Mouse (Mus musculus): ENCODE measurements around the gene 1600014C10Rik. TPM values are rescaled to one million over a fixed set of nuclear protein-coding genes. Genes with fewer than 3 reads are reported as not detected.

The 1600014C10Rik gene
- polyA plus RNA-seq, 1 experiment from 2014 or later, result 18.5 TPM

GRCm38 (mm10) chr7:38208969-38209368 lies 26.0 kb downstream of the 1600014C10Rik start:
- TF ChIP-seq CTCF (IDR thresholded peaks at IDR 0.05; ENCODE audit: low read depth), result no peak
- no peak overlapping the region for H3K4me3 ChIP-seq (replicated peaks; ENCODE audit: low read depth, low read length)
- H3K4me2 ChIP-seq (ENCODE audit: low read length), result no peak overlapping the region
- H3K9ac ChIP-seq (ENCODE audit: low read depth, low read length), result no peak overlapping the region
- no peak for DNase-seq (ENCODE audit: low spot score)
- no peaks in the 10 kb centered on the region for H3K27me3 ChIP-seq (ENCODE audit: insufficient read depth, low read length)
- ATAC-seq (replicated peaks; ENCODE audit: low FRiP score, low read depth), result no peak
- 73% methylated on average over 3 of the region's 3 CpGs for WGBS
- H3K36me3 ChIP-seq (ENCODE audit: insufficient read depth, low read length), result no peaks in the 10 kb centered on the region
- H3K27ac ChIP-seq, result no peak overlapping the region
- H3K9me3 ChIP-seq (replicated peaks; ENCODE audit: low read length), result no peaks in the 10 kb centered on the region
- H3K4me1 ChIP-seq (replicated peaks; ENCODE audit: insufficient read depth, low read length), result peaks cover 5% of the 10 kb centered on the region; the same call in 1 of the 2 replicates

GRCm38 (mm10) chr7:38209478-38210152 lies 26.6 kb downstream of the 1600014C10Rik start:
- Histone ChIP-seq H3K27me3 (ENCODE audit: insufficient read depth, low read length) (no peaks in the 10 kb centered on the region), H3K9ac (ENCODE audit: low read depth, low read length) (no peak overlapping the region), H3K36me3 (ENCODE audit: insufficient read depth, low read length) (no peaks in the 10 kb centered on the region), H3K9me3 (replicated peaks; ENCODE audit: low read length) (no peaks in the 10 kb centered on the region), H3K4me2 (ENCODE audit: low read length) (no peak overlapping the region), H3K4me1 (replicated peaks; ENCODE audit: insufficient read depth, low read length) (peaks cover 5% of the 10 kb centered on the region; the same call in 1 of the 2 replicates), H3K27ac (no peak overlapping the region), H3K4me3 (replicated peaks; ENCODE audit: low read depth, low read length) (no peak overlapping the region)
- DNase-seq (ENCODE audit: low spot score) (no peak), ATAC-seq (replicated peaks; ENCODE audit: low FRiP score, low read depth) (no peak)
- WGBS, result 62% methylated on average over 11 of the region's 11 CpGs
- TF ChIP-seq CTCF (IDR thresholded peaks at IDR 0.05; ENCODE audit: low read depth), result no peak

- TF ChIP-seq CTCF (IDR thresholded peaks at IDR 0.05; ENCODE audit: low read depth), result no peak
- ATAC-seq (replicated peaks; ENCODE audit: low FRiP score, low read depth), result peak; percentile 36; the same call in 1 of the 2 replicates
- H3K27me3 ChIP-seq (ENCODE audit: insufficient read depth, low read length), result no peaks in the 10 kb centered on the region
- 28% methylated on average over 3 of the region's 3 CpGs for WGBS
- no peaks in the 10 kb centered on the region for H3K36me3 ChIP-seq (ENCODE audit: insufficient read depth, low read length)
- H3K4me3 ChIP-seq (replicated peaks; ENCODE audit: low read depth, low read length), result no peak overlapping the region
- H3K4me1 ChIP-seq (replicated peaks; ENCODE audit: insufficient read depth, low read length), result peaks cover 5% of the 10 kb centered on the region; the same call in 1 of the 2 replicates
- DNase-seq (ENCODE audit: low spot score), result peak; percentile 29
- no peak overlapping the region for H3K4me2 ChIP-seq (ENCODE audit: low read length)
- H3K9ac ChIP-seq (ENCODE audit: low read depth, low read length), result no peak overlapping the region
- no peak overlapping the region for H3K27ac ChIP-seq
- no peaks in the 10 kb centered on the region for H3K9me3 ChIP-seq (replicated peaks; ENCODE audit: low read length)
These were observed 29.6 kb downstream of the 1600014C10Rik start for GRCm38 (mm10) chr7:38212651-38213062.

GRCm38 (mm10) chr7:38214473-38215214 lies 31.6 kb downstream of the 1600014C10Rik start:
- Histone ChIP-seq H3K4me2 (ENCODE audit: low read length) (no peak overlapping the region), H3K9me3 (replicated peaks; ENCODE audit: low read length) (no peaks in the 10 kb centered on the region), H3K4me3 (replicated peaks; ENCODE audit: low read depth, low read length) (no peak overlapping the region), H3K27me3 (ENCODE audit: insufficient read depth, low read length) (no peaks in the 10 kb centered on the region), H3K36me3 (ENCODE audit: insufficient read depth, low read length) (no peaks in the 10 kb centered on the region), H3K4me1 (replicated peaks; ENCODE audit: insufficient read depth, low read length) (peaks cover 5% of the 10 kb centered on the region; the same call in 1 of the 2 replicates), H3K9ac (ENCODE audit: low read depth, low read length) (no peak overlapping the region), H3K27ac (no peak overlapping the region)
- ATAC-seq (replicated peaks; ENCODE audit: low FRiP score, low read depth), result no peak
- no peak for TF ChIP-seq CTCF (IDR thresholded peaks at IDR 0.05; ENCODE audit: low read depth)
- 71% methylated on average over 3 of the region's 5 CpGs for WGBS
- DNase-seq (ENCODE audit: low spot score), result no peak

- H3K27ac ChIP-seq, result no peak overlapping the region
- H3K27me3 ChIP-seq (ENCODE audit: insufficient read depth, low read length), result no peaks in the 10 kb centered on the region
- H3K36me3 ChIP-seq (ENCODE audit: insufficient read depth, low read length), result peaks cover under 1% of the 10 kb centered on the region; the same call in 1 of the 2 replicates
- no peak overlapping the region for H3K4me3 ChIP-seq (replicated peaks; ENCODE audit: low read depth, low read length)
- WGBS, result 64% methylated on average over 7 of the region's 7 CpGs
- DNase-seq (ENCODE audit: low spot score), result no peak
- no peak for ATAC-seq (replicated peaks; ENCODE audit: low FRiP score, low read depth)
- no peak overlapping the region for H3K9ac ChIP-seq (ENCODE audit: low read depth, low read length)
- TF ChIP-seq CTCF (IDR thresholded peaks at IDR 0.05; ENCODE audit: low read depth), result no peak
- no peak overlapping the region for H3K4me2 ChIP-seq (ENCODE audit: low read length)
- no peaks in the 10 kb centered on the region for H3K9me3 ChIP-seq (replicated peaks; ENCODE audit: low read length)
- H3K4me1 ChIP-seq (replicated peaks; ENCODE audit: insufficient read depth, low read length), result peaks cover 5% of the 10 kb centered on the region; the same call in 1 of the 2 replicates
These were observed 32.3 kb downstream of the 1600014C10Rik start for GRCm38 (mm10) chr7:38215281-38215680.

GRCm38 (mm10) chr7:38215697-38216096 lies 32.7 kb downstream of the 1600014C10Rik start:
- Histone ChIP-seq H3K4me2 (ENCODE audit: low read length) (no peak overlapping the region), H3K4me3 (replicated peaks; ENCODE audit: low read depth, low read length) (no peak overlapping the region), H3K9ac (ENCODE audit: low read depth, low read length) (no peak overlapping the region), H3K27me3 (ENCODE audit: insufficient read depth, low read length) (no peaks in the 10 kb centered on the region), H3K27ac (no peak overlapping the region), H3K9me3 (replicated peaks; ENCODE audit: low read length) (no peaks in the 10 kb centered on the region), H3K4me1 (replicated peaks; ENCODE audit: insufficient read depth, low read length) (peaks cover 5% of the 10 kb centered on the region; the same call in 1 of the 2 replicates), H3K36me3 (ENCODE audit: insufficient read depth, low read length) (peaks cover 5% of the 10 kb centered on the region; the same call in 1 of the 2 replicates)
- ATAC-seq (replicated peaks; ENCODE audit: low FRiP score, low read depth), result no peak
- TF ChIP-seq CTCF (IDR thresholded peaks at IDR 0.05; ENCODE audit: low read depth), result no peak
- no peak for DNase-seq (ENCODE audit: low spot score)
- WGBS, result 87% methylated on average over 6 of the region's 6 CpGs

Measured in kidney, postnatal 0 days (tissue).